Mouse (Mus musculus) neural tube, embryonic 10.5 days (tissue): ENCODE data around the gene Nhsl1.
A peak's percentile ranks its signal among the peaks of the same experiment; 100 is the strongest.
"Not testable (repeated sequence)": the region's sequence is repeated elsewhere in the genome, so short reads cannot be mapped to it uniquely, and the experiment has no call there.

ENCODE experiments used
- DNase-seq: peaks from one replicate; pipeline ENCODE4 v3.0.0-alpha.2; 2017; ENCODE audit warnings: low spot score; ENCODE audit errors: extremely low spot score

Nhsl1 gene

GRCm38 (mm10) chr10:18528475-18528874, 209.7 kb downstream of the Nhsl1 start:
- no peak for DNase-seq

DNA sequence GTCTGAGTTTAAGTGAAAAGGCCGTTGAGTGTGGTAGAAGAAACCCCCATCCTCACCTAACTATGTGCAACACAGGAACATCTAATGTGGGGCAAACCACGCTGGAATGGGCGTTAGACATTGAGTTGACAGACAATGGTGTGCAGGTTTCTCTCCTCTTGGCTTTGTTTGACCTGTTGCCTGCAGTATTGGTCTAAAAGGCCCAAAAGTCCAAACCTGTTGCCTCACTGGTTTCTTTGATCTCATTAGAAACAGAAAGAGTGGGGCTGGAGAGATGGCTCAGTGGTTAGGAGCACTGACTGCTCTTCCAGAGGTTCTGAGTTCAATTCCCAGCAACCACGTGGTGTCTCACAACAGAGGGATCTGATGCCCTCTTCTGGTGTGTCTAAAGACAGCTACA, 210.4 kb downstream of the Nhsl1 start:
- no peak for DNase-seq

- DNase-seq = no peak
Observed at GRCm38 (mm10) chr10:18530161-18530560, 211.4 kb downstream of the Nhsl1 start.

DNA sequence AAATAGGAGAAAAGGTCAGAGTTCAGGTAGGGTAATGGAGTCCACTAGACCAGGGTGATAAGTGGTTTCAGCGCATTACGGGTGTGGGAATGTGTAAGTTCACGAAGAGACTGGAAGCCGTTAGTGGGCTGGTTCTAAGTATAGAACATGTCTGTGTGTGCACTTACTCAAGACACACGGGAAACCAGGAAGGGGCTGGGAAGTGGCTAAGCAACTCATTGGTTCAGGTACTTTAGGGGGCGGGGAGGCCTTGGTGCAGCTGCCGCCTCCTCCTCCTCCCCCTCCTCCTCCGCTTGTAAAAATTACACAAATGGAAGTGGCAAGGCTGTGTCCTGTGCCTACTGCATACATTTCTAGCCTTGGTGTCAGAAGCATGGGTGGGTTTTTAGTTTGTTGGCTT, 213.5 kb downstream of the Nhsl1 start:
- DNase-seq = no peak

DNA sequence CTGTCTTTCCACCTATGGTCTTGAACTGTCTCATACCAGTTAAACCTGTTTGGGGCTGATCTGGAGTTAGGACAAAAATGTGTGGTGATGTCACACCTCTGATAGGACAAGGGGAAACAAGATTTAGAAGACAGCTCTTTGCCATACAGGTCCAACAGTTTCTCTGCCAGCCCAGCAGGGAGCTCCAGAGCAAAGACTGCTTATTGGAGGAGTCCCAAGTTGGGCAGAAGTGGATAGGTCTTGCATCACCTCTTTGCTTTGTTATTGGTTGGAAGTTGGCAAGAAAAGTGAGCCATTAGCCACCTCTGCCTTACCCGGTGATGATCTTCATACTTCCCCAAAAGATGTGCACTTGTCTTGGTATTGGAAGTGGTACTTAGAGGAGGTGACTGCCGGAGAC, 218.1 kb downstream of the Nhsl1 start:
- no peak for DNase-seq

GRCm38 (mm10) chr10:18545309-18545708, 226.5 kb downstream of the Nhsl1 start:
- peak; percentile 26 for DNase-seq

GRCm38 (mm10) chr10:18545813-18546235, 227.0 kb downstream of the Nhsl1 start, which contains the start of gene Hebp2:
TSS of gene Hebp2 (minus strand) at chr10:18546076.
- DNase-seq = peak; percentile 85

DNA sequence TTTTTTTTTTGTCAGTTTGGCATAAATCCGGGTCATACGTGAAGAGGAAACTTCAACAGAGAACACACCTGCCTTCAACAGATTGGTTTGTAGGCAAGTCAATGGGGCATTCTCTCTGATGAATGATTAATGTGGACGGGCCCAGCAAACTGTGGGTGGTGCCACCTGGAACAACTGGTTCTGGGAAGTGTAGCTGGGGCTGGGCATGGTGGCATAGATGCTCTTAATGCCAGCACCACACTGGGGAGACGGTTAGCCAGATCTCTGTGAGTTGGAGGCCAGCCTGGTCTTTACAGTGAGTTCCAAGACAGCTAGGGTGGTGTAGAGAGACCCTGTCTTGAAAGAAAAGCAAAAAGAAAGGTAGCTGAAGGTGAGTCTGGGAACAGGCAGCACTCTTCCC, 228.6 kb downstream of the Nhsl1 start:
- DNase-seq = no peak

- DNase-seq = peak; percentile 63
Observed at GRCm38 (mm10) chr10:18549321-18550216, 230.8 kb downstream of the Nhsl1 start.

DNA sequence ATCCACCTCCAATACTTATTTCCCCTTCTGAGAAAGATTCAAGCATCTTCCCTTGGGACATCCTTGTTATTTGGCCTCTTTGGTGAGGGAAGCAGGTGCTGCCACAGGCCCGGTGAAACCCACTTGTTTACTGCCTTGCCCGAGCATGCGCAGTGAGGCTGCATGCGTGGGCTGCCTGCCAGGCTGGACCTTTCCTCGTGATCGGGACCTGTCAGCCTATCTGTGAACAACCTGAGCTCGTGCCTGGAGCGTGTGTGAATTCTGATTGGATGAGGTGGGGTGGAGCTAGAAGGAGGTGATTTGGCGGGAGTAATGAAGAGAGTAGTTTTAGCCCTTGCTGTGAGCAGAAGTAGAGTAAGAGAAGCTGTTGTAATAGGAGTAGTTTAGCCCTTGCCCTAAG, 240.3 kb downstream of the Nhsl1 start:
- not testable (repeated sequence) for DNase-seq

- no peak for DNase-seq
Observed at GRCm38 (mm10) chr10:18561445-18561844, 242.7 kb downstream of the Nhsl1 start.

GRCm38 (mm10) chr10:18562940-18563339, 244.2 kb downstream of the Nhsl1 start:
- DNase-seq = peak; percentile 37

- no peak for DNase-seq
Observed at GRCm38 (mm10) chr10:18572581-18572980, 253.8 kb downstream of the Nhsl1 start.
